Mouse (Mus musculus) induced T-regulatory cell, adult 2 months (primary cell): ENCODE results near the gene Ap2a2.
"Not testable (repeated sequence)": the region's sequence is repeated elsewhere in the genome, so short reads cannot be mapped to it uniquely, and the experiment has no call there.

Experiments
- DNase-seq: peaks from one replicate; pipeline ENCODE4 v3.0.0-alpha.2; 2012; ENCODE audit warnings: low read depth

Gene Ap2a2

DNA sequence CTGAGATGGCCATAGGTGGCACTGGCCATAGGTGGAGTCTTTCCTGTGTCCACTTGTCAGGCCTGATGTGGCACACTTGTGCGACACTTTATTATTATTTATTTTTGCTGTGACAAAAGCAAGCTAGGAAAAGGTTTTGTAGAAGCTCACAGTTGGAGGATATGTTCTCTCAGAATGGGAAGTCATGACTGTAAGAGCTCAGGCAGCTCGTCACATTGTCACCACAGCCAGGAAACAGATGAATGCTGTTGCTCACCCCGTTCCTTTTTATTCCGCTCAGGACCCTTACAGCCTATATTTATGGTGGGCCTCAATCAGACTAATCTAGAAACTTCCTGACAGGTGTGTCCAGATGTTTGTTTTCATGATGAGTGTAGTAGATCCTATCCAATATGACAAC lies 1.5 kb upstream of the Ap2a2 start:
- DNase-seq = no peak

GRCm38 (mm10) chr7:141562421-141562851 lies 463 bp downstream of the Ap2a2 start:
- no peak for DNase-seq

DNA sequence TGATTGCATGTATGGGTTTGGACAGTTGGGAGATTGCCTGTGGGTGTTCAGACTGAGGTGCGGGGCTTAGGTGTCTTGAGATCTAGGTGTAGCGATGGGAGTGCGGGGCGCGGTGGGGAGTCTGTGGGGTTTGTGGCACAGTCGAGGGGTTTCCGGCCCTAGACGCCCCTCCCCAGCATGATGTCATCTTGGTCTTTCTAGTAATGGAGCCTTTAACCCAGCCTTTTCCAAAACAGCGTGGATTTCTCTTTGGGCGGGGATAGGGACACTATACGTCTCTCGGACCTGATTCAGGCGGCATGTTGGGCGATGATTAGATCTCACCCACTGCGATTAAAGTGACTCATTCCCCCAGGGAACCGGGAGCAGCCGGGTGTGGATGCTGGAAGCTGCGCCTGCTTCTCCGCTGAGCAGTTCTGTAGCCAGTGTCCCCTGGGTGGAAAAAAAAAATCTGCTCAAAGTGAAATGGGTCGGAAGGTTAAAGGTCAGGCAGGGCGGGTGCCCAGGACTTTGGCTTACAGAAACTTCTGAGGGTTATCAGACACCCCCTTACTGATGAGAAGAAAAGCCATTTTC lies 967 bp downstream of the Ap2a2 start:
- DNase-seq = peak; percentile 74

GRCm38 (mm10) chr7:141564561-141564960 lies 2.6 kb downstream of the Ap2a2 start:
- no peak for DNase-seq

DNA sequence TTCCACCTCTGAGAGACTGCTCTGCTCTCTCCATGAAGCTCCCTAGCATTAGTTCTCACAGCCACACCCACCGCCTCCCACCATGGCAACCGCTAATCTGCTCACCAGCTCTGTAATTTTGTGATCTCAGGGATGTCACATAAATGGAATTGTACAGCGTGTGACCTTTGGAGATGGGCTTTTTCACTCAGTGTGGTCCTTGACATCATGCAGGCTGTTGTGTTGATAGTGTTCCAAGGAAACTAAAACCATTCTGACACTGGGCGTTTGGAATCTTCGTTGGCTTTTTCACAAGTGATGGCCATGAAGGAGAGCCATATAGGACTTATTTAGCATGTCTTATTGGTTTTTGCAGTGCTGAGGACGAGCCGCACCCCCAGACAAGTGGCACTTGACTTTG lies 4.6 kb downstream of the Ap2a2 start:
- DNase-seq = no peak

DNA sequence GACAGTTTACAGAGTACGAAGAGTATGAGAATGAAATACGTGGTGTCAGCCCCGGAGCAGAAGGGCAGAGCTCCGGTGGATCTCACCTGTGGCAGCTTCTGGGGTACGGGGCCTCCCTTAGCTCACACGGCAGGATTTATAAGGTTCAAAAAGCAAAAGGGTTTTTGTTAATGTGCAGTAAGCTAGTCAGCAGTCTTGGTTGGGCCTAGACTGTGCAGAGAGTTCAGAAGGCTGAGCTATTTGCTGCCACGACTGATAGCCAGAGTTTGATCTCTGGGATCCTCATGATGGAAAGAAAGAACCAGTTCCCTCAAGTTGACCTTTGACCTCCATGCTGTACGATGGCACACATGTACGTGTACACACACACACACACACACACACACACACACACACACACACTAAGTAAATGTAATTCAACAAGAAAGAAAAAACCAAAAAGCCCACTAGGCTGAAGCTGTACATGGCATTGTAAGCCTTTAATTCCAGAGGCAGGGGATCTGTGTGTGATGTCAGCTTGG lies 7.4 kb downstream of the Ap2a2 start:
- no peak for DNase-seq

DNA sequence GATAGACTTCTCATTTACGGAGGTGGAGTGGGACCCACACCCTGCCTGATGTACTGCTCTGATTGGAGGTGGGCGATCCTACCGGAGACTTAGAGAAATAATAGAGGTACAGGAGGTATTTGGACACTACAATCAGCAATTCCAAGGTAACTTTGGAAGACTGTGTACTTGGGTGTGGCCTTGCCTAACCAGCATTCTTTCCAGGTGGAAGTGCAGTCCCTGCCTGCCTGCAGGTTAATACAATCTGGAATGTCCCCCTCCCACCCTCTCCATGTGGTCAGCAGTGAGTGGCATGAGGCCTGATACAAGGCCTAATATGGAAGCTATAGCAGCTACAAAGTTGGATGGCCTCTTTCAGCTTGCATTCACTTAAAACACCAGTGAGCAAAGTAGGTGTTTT lies 7.9 kb downstream of the Ap2a2 start:
- DNase-seq = no peak

GRCm38 (mm10) chr7:141570625-141571295 lies 8.8 kb downstream of the Ap2a2 start:
- no peak for DNase-seq

- no peak for DNase-seq
Observed at GRCm38 (mm10) chr7:141574041-141574440, 12.1 kb downstream of the Ap2a2 start.

DNA sequence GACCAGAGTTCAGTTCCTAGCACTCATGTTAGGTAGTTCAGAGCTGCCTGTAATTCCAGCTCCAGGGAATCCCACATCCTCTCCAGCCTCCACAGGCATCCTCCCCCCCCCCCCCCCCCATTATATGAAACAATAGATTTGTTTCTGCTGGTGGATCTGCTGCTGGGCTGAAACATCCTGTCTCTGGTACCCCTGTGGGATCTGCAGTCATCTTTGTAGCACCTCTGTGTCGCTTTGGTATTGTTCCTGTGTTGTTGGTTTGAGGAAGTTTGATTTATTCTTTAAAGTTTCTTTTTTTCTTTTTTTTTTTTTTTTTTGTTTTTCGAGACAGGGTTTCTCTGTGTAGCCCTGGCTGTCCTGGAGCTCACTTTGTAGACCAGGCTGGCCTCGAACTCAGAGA lies 13.5 kb downstream of the Ap2a2 start:
- no peak for DNase-seq

- DNase-seq = no peak
Observed at GRCm38 (mm10) chr7:141577801-141578200, 15.8 kb downstream of the Ap2a2 start.

DNA sequence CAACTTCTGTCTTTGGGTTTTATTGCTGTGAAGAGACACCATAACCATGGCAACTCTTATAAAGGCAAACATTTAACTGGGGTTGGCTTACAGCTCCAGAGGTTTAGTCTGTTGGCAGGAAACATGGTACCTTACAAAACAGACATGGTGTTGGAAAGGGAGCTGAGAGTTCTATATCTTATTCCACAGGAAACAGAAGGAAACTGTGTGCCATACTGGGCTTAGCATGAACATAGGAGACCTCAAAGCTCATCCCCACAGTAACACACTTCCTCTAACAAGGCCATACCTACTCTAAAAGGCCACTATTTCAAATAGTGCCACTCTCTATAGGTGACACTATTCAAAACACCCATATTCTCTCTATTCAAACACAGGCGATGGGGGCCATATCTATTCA lies 16.5 kb downstream of the Ap2a2 start:
- DNase-seq = no peak

- peak; percentile 93 for DNase-seq
Observed at GRCm38 (mm10) chr7:141578943-141579342, 17.0 kb downstream of the Ap2a2 start.

- DNase-seq = no peak
Observed at GRCm38 (mm10) chr7:141581323-141581722, 19.4 kb downstream of the Ap2a2 start.

GRCm38 (mm10) chr7:141584048-141584841 lies 22.3 kb downstream of the Ap2a2 start:
- DNase-seq = no peak

DNA sequence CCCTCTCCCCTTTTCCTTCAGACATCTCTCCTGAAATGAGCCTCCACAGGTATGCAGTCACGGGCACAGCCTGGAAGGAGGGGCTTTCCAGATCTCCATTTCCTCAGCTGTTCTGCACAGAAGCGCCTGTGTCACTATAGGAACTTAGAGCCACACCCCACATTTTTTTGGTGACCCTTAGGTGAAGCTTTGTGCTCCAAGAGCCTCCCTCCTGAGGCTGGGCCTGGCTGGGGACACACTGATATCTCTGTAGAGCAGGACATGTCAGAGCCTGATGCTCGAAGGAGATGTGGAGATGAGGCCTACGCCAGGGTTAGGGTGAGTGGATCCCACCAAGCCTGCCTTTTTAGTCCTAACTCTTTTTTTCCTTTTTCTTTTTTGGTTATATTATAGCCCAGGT lies 23.3 kb downstream of the Ap2a2 start:
- no peak for DNase-seq

GRCm38 (mm10) chr7:141585881-141586280 lies 23.9 kb downstream of the Ap2a2 start:
- no peak for DNase-seq

GRCm38 (mm10) chr7:141588890-141589289 lies 26.9 kb downstream of the Ap2a2 start:
- DNase-seq = no peak

DNA sequence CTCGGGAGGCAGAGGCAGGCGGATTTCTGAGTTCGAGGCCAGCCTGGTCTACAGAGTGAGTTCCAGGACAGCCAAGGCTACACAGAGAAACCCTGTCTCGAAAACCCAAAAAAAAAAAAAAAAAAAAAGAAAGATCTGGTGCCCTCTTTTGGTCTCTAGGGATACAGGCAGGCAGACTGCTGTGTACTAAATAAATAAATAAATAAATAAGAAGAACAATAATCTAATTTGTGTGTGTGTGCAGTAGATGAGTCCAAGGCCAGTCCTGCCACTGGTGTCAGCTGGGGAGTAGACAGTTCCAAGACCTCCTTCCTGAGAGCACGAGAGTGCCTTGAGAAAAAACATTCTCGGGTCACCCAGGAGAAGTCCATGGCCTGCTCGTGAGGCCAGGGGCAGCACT lies 28.3 kb downstream of the Ap2a2 start:
- DNase-seq = not testable (repeated sequence)

GRCm38 (mm10) chr7:141590959-141591358 lies 29.0 kb downstream of the Ap2a2 start:
- DNase-seq = no peak

DNA sequence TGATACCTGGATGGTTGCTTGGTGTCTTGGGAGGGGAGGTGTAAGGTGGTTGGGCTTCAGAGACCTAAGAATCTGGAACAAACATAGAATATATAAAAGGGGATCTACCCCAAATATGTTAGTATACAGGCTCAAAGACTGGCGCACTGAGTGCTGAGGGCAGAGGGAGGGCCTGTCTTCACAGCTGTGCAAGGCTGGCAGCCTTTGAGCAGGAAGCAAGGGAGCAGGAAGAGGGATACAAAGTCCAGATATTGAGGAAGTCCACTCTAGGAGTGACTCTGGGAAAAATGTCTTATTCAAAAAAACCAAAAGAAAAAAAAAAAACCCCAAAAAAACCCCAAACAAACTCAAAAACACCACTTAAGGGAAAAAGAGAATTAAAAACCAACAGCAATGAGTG lies 30.1 kb downstream of the Ap2a2 start:
- DNase-seq = no peak

DNA sequence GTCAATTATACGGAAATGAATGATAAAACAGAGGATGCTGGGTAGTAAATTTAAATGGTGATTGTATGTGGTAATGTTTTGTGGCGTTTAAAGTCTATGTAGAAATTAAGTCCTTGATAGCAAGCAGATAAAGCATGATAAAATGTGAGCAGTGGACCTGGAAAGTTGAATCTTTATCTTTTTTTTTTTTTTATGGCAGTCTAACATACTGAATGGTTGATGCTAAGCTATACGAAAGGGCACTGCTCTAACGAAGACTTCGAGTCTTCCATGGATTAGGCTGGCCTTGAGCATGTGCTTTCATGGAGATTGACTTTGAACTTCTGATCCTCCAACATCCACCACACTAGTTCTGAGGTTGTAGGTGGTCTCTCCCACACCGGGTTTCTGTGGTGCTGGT lies 31.1 kb downstream of the Ap2a2 start:
- DNase-seq = no peak

GRCm38 (mm10) chr7:141596971-141597370 lies 35.0 kb downstream of the Ap2a2 start:
- DNase-seq = no peak
